Mouse (Mus musculus): Measurements from ENCODE around the gene Trmt11.
"Not testable (repeated sequence)": the region's sequence is repeated elsewhere in the genome, so short reads cannot be mapped to it uniquely, and the experiment has no call there.

Gene Trmt11

DNA sequence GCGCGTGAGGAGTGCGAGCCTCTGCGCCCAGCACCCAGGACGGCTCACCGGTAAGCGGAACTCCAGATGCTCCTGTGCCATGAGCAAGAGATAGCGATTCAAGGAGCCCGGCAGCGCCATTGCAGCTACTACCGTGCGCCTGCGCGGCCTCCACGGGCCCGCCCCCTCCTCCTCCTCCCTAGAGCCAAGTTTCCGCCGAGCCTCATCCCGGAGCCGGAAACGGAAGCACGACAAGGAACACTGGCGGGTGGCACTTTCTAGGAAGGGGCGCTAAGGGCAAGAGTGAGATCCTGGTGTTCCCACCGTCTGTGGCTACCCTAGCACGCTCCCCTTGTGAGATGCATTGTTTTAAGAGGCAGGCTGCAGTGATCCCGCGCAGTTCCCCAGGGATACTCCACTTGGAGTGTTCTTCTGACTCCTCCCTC lies at the start of gene Trmt11:
Gene Trmt11, minus strand, starts transcription at position 208 of the 425 bp plus-strand sequence.
- peak; percentile 90 for DNase-seq (ENCODE audit: low read depth, low spot score)

DNA sequence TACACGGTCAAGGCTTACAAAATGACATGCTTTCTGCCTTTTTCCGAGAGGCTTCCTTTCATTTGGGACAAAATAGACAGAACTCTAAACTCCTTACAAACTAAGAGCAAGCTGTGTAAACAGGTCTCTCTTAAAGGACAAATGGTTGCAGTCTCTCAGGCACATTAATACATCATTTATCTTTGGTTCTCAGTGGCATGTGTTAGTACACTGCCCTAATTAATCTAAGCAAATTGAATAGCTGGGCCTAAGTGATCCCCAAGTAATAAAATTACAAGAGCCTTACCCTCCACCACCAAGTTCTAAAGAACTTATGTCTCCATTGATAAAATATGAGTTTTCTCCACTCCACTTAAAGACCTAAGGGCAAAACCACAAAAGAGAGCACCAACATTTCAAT lies 47.1 kb upstream of the Trmt11 start:
- peak; percentile 34 for DNase-seq (ENCODE audit: low read depth, low spot score)

GRCm38 (mm10) chr10:30638216-30638615 lies 37.7 kb upstream of the Trmt11 start:
- DNase-seq (ENCODE audit: low read depth, low spot score): no peak

DNA sequence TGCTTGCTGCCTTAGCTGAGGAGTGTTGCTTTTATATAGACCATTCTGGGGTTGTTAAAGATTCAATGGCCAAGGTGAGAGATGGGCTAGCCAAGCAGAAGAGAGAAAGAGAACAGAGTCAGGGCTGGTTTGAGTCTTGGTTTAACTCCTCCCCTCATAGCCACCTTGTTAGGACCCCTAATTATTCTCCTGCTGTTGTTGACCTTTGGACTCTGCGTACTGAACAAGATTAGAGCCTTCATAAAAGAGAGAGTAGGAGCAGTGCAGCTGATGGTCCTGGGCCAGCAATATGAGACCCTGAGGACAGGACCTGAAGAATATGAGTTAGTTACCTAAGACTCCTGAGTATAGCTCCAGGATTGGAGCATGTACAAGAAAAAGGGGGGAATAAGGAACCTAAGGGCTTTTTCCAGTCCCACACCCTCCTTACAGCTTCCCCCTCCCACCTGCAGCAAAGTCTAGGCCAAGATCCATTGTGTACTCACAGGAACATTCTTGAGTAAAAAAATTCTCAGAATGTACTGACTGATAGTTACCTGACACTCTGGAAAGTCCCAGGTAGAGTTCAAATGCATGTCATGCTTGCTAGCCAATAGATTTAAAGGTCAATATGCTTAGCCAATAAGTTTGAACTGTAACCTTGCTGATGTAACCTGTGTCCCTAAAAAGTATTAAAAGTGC lies 36.1 kb upstream of the Trmt11 start:
- not testable (repeated sequence) for DNase-seq (ENCODE audit: low read depth, low spot score)

GRCm38 (mm10) chr10:30632718-30633117 lies 32.2 kb upstream of the Trmt11 start:
- no peak for DNase-seq (ENCODE audit: low read depth, low spot score)

DNA sequence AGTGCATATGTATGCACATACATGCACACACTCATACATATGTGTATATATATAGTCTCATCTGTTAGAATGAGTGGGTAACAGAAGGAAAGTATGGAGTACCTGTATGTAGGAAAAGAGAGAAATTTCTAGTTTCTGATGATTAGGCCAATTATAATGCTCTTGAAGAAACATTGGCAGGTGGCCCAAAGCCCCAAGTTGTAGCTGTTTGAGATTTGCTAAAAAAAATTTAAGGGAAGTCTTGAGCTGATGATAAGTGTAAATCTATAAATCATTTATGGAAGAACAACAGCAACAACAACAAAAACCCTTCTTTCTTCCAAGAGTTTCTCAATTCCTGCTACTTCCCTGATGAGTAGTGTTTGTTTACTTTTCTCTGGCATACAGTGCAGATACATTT lies 29.4 kb upstream of the Trmt11 start:
- no peak for DNase-seq (ENCODE audit: low read depth, low spot score)

DNA sequence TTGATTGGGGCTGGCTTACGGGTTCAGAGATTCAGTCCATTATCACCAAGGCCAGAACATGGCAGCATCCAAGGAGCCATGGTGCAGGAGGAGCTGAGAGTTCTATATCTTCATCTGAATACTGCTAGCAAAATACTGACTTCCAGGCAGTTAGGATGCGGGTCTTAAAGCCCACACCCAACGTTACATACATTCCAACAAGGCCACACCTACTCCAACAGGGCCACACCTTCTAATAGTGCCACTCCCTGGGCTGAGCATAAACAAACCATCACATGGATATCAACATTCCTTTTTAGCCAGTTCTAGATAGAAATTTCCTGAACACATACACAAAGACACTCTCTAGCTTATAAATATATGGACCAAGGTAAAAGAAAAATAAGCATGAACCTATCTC lies 29.0 kb upstream of the Trmt11 start, which contains the start of gene Hint3:
Gene Hint3, minus strand, starts transcription at position 120 of the 400 bp plus-strand sequence.
- no peak for DNase-seq (ENCODE audit: low read depth, low spot score)

GRCm38 (mm10) chr10:30628444-30628843 lies 27.9 kb upstream of the Trmt11 start:
- not testable (repeated sequence) for DNase-seq (ENCODE audit: low read depth, low spot score)

DNA sequence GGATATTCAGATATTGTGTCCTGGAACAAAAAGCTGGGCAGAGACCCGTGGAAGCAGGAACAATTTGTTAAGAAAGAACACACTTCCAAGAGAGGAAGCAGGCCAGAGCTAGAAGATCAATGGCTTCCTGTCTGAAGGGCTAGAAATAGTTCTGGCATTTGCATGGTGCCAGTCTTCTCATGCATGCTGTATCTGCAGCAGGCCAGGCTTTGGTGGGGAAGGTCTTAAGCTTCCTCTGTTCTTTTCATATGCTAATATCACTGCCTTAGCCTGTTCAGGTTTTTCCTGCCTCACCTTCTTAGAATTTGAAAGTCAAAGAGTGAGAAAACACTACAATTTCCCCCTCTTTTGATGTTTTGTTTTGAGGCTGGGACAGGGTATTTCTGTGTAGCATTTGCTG lies 27.0 kb upstream of the Trmt11 start:
- DNase-seq (ENCODE audit: low read depth, low spot score): no peak

DNA sequence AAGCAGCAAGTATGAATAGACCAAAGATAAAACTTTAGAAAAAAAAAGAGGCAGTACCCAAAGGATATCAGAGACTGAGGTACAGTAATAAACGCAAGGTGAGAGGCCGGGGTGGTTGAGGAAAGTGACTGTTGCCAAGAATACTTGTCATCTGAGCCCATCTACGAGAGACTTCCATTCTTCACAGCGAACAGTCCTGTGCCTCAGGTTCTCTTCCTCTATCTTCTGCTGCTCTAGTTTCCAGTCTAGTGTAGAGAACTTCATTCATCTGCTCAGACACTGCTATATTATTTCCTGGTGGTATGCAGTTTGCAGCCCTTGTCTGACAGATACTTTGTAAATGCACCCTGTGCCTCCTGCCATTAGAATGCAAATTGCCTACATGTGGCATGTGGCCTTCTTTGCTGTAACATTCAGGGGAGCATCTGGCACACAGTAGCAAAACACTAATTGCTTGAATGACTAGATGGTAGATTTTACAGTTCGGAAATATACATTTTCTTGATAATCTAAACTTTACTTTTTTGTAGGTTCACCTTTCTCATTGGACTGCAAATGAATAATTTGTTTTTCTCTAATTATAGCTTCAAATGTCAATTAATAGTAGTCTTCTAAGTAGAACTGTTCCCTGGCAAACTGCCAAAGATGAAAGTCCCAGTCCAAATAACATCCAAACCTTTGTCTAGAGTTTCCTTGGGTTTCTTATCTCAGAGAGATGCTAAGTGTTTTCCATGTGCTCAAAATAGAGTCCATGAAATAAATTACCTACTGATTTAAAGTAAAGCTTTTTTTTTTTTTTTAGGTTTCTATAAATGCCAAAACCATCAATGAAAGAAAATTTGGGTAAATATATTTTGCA lies 23.8 kb upstream of the Trmt11 start:
- no peak for DNase-seq (ENCODE audit: low read depth, low spot score)

- DNase-seq (ENCODE audit: low read depth, low spot score): no peak
Observed at GRCm38 (mm10) chr10:30622928-30623327, 22.4 kb upstream of the Trmt11 start.

- DNase-seq (ENCODE audit: low read depth, low spot score): no peak
Observed at GRCm38 (mm10) chr10:30618918-30619210, 18.3 kb upstream of the Trmt11 start.

GRCm38 (mm10) chr10:30618091-30618917 lies 17.8 kb upstream of the Trmt11 start:
- peak; percentile 98 for DNase-seq (ENCODE audit: low read depth, low spot score)

DNA sequence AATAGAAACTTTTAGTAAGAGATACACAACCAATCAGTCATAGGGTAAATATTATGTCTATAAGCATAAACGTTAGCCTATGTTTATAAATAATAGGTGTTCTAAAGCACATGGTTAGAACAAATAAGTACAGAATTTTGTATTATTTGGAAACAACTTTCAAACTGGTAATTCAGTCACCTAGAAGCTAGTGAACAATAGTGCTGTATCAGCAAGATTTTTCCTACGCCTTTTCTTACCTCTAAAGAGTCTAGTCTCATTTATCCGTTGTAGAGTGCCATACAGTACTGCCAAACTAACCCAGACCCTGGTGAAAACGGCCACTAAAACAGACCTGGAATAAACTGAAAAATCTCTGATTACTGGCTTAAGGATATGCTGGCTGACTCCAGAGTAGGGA lies 12.5 kb upstream of the Trmt11 start:
- DNase-seq (ENCODE audit: low read depth, low spot score): no peak

DNA sequence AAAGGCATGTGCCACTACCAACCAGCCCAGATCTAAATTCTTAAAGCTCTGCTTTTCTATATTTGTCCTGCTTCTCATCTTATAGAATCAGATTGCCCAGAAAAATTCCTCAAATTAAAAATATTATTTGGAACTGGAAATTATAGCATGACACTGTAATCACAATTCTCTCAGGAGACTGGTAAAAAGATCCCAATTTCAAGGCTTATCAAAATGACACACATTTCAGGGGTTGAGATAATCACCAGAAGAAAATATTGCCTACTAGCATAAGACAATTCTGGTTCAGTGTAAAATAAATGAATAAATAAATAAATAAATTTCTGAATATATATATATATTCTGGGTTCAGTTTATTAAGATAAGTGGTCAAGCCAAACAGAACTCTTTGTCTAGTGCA lies 9.1 kb upstream of the Trmt11 start:
- no peak for DNase-seq (ENCODE audit: low read depth, low spot score)

- DNase-seq (ENCODE audit: low read depth, low spot score): no peak
Observed at GRCm38 (mm10) chr10:30608109-30608508, 7.6 kb upstream of the Trmt11 start.

- peak; percentile 30 for DNase-seq (ENCODE audit: low read depth, low spot score)
Observed at GRCm38 (mm10) chr10:30600094-30600534, 435 bp downstream of the Trmt11 start.

GRCm38 (mm10) chr10:30587037-30587436 lies 13.5 kb downstream of the Trmt11 start:
- DNase-seq (ENCODE audit: low read depth, low spot score): no peak

DNA sequence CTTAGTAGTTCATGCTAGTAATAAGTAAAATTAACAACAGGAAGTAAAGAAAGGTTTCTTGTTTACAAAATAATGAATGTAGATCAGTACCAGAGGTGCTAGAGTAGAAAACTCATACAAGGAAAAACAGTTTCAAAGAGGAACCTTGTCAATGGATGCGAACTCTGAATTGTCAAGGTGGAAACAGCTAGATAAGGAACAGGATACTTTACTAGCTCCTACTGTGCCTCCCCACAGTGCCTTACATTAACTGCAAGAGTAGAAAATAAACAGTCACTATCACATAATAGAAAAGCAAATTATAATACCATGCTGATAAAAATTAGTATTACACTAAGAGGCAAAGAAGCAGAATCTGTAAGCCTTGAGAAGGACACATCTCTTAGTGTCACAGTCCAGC lies 14.9 kb downstream of the Trmt11 start:
- no peak for DNase-seq (ENCODE audit: low read depth, low spot score)

GRCm38 (mm10) chr10:30577670-30578280 lies 22.8 kb downstream of the Trmt11 start:
- no peak for DNase-seq (ENCODE audit: low read depth, low spot score)

DNA sequence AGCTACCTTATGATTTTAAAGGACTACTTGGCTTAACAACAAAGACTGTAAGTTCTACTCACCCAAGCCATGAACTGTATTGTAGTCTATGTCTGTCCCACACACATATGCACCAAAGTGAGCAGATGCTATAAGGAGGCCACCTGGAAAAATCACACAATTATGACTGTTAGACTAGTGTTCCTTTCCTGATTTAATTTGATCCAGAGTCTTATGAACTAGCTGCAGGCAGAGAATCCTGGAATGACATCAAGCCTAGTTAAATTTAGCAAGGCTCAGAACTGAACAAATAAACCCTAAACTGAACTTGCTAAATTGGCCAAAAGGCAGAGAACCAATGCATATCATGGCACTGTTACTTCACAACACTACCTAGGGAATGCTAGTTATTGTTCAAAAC lies 34.2 kb downstream of the Trmt11 start:
- no peak for DNase-seq (ENCODE audit: low read depth, low spot score)

- no peak for DNase-seq (ENCODE audit: low read depth, low spot score)
Observed at GRCm38 (mm10) chr10:30564651-30565050, 35.9 kb downstream of the Trmt11 start.

All from mesoderm, embryonic 11.5 days (tissue).